Mouse (Mus musculus) limb, embryonic 15.5 days (tissue): ENCODE data around the gene Gm49403. TPM values are rescaled to one million over a fixed set of nuclear protein-coding genes. Genes with fewer than 3 reads are reported as not detected.
"Not testable (repeated sequence)": the region's sequence is repeated elsewhere in the genome, so short reads cannot be mapped to it uniquely, and the experiment has no call there.

Source experiments
- ATAC-seq: fragments of 200-750 bp; cut with Nextera tagmentation; 2 replicates; pipeline ENCODE4 v1.8.0; 2017; ENCODE audit warnings: low read depth, moderate TSS enrichment; ENCODE audit not compliant: insufficient number of reproducible peaks, low FRiP score, low TSS enrichment
- H3K27ac ChIP-seq: fragments of 300-500 bp; sonication (generic); 2 replicates; pipeline ENCODE4 v1.5.1; 2015; ENCODE audit warnings: moderate library complexity, mild to moderate bottlenecking, inconsistent platforms
- H3K27me3 ChIP-seq: fragments of 300-500 bp; sonication (generic); 2 replicates; pipeline ENCODE4 v1.6.1; 2015; ENCODE audit warnings: inconsistent platforms
- H3K36me3 ChIP-seq: fragments of 300-500 bp; sonication (generic); 2 replicates; pipeline ENCODE4 v1.6.1; 2015; ENCODE audit warnings: inconsistent platforms
- H3K4me1 ChIP-seq: fragments of 300-500 bp; sonication (generic); 2 replicates; pipeline ENCODE4 v1.6.1; 2015; ENCODE audit warnings: inconsistent platforms
- H3K4me2 ChIP-seq: fragments of 300-500 bp; sonication (generic); 2 replicates; pipeline ENCODE4 v1.6.1; 2015; ENCODE audit warnings: mild to moderate bottlenecking, inconsistent platforms
- H3K4me3 ChIP-seq: fragments of 300-500 bp; sonication (generic); 2 replicates; pipeline ENCODE4 v1.5.1; 2015; ENCODE audit warnings: mild to moderate bottlenecking, inconsistent platforms
- H3K9ac ChIP-seq: fragments of 300-500 bp; sonication (generic); 2 replicates; pipeline ENCODE4 v1.6.1; 2015; ENCODE audit warnings: inconsistent platforms
- H3K9me3 ChIP-seq: fragments of 300-500 bp; sonication (generic); 2 replicates; pipeline ENCODE4 v1.6.1; 2016; ENCODE audit warnings: inconsistent platforms
- WGBS: fragments of 180-500 bp; shearing (Covaris S2); methylation state at CpG from one replicate; pipeline ENCODE4 v1.1.7; 2015; 5-methylcytosine and 5-hydroxymethylcytosine counted together
- polyA plus RNA-seq: library from polyadenylated mRNA; unstranded; fragments of >200 nt; fragmentation: Nextera tagmentation; extraction: Ambion mirVana; gene quantifications from 2 replicates; pipeline ENCODE4 v1.2.1, GENCODE M21; 2015

Gene Gm49403
- polyA plus RNA-seq, 1 experiment from 2014 or later, result not detected

DNA sequence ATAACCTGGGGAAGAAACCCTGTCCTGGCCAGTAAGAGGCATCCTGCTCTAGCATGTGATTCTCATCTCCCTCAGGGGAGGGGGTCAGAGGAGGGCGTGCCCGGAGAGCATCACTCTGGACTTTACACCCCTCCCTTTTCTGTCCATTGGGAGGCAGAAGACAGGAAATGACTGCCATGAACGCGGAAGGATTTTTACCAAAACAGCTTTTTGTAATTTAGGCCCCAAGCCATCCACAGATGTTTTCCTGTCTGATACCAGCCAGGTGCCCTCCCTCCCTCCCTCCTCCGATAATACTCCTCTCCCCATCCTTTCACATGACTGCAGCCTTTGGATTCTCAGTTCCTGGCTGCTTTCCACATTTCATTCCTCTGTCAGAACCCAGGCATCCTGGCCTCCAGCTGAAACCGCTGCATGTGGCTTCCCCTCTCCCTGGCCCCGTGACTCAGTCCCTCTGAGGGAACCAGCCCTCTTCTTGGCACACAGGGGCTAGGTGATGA lies 33.3 kb upstream of the Gm49403 start, which contains the start of gene Lrrn4cl:
TSS of gene Lrrn4cl (plus strand) at position 367 of the 500 bp plus-strand sequence.
- Histone ChIP-seq H3K36me3 (peaks cover 31% of the 10 kb centered on the region), H3K27ac (peak within 1 kb of the TSS; percentile 65), H3K4me2 (no peak within 1 kb of the TSS), H3K9me3 (no peaks in the 10 kb centered on the region), H3K4me1 (peaks cover 16% of the 10 kb centered on the region), H3K27me3 (no peaks in the 10 kb centered on the region), H3K9ac (no peak within 1 kb of the TSS), H3K4me3 (no peak within 1 kb of the TSS)
- ATAC-seq, result peak; percentile 49; the same call in 1 of the 2 replicates
- WGBS, result 8% methylated on average over 7 of the region's 7 CpGs

DNA sequence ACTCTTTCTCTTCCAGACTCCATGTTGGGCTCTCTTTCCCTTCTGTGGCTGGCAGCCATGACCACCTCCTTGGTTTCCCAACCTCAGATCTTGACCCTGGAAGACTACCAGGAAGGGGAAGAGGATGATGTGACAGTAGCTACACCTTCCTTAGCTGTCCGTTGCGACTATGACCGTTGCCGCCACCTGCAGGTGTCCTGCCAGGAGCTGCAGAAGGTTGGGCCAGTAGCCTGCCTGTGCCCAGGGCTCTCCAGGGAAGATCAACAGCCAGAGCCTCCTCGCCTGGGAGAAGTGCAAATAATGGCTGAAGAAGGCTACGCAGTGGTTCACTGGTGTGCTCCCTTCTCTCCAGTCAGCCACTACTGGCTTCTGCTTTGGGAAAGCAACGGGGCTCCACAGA lies 32.1 kb upstream of the Gm49403 start:
- ATAC-seq, result no peak
- no peak overlapping the region for H3K27ac ChIP-seq
- no peak overlapping the region for H3K4me2 ChIP-seq

GRCm38 (mm10) chr19:8852236-8852928 lies 31.3 kb upstream of the Gm49403 start:
- no peak overlapping the region for H3K4me2 ChIP-seq
- H3K4me3 ChIP-seq, result no peak overlapping the region
- H3K27me3 ChIP-seq, result no peaks in the 10 kb centered on the region
- H3K9ac ChIP-seq, result no peak overlapping the region
- no peak overlapping the region for H3K27ac ChIP-seq
- 43% methylated on average over 10 of the region's 10 CpGs for WGBS
- no peak for ATAC-seq
- H3K36me3 ChIP-seq, result peaks cover 12% of the 10 kb centered on the region
- peaks cover 16% of the 10 kb centered on the region for H3K4me1 ChIP-seq
- H3K9me3 ChIP-seq, result no peaks in the 10 kb centered on the region

More for the DNA sequence above, 32.1 kb upstream of the Gm49403 start:
- Histone ChIP-seq H3K9me3 (no peaks in the 10 kb centered on the region), H3K9ac (no peak overlapping the region), H3K36me3 (peaks cover 19% of the 10 kb centered on the region), H3K4me3 (no peak overlapping the region), H3K4me1 (peaks cover 16% of the 10 kb centered on the region), H3K27me3 (no peaks in the 10 kb centered on the region)
- WGBS, result 52% methylated on average over 7 of the region's 7 CpGs

GRCm38 (mm10) chr19:8853117-8853516 lies 30.6 kb upstream of the Gm49403 start:
- H3K4me2 ChIP-seq, result no peak overlapping the region
- no peaks in the 10 kb centered on the region for H3K27me3 ChIP-seq
- ATAC-seq, result no peak
- no peak overlapping the region for H3K9ac ChIP-seq
- H3K27ac ChIP-seq, result no peak overlapping the region
- H3K36me3 ChIP-seq, result peaks cover 6% of the 10 kb centered on the region; the same call in 1 of the 2 replicates
- H3K9me3 ChIP-seq, result no peaks in the 10 kb centered on the region
- WGBS, result 83% methylated on average over 3 of the region's 3 CpGs
- H3K4me3 ChIP-seq, result no peak overlapping the region
- H3K4me1 ChIP-seq, result peaks cover 16% of the 10 kb centered on the region

GRCm38 (mm10) chr19:8857689-8858088 lies 26.0 kb upstream of the Gm49403 start:
- no peak for ATAC-seq
- Histone ChIP-seq H3K9ac (no peak overlapping the region), H3K9me3 (no peaks in the 10 kb centered on the region), H3K4me3 (no peak overlapping the region), H3K27ac (no peak overlapping the region), H3K36me3 (no peaks in the 10 kb centered on the region), H3K4me1 (no peaks in the 10 kb centered on the region), H3K4me2 (no peak overlapping the region), H3K27me3 (no peaks in the 10 kb centered on the region)
- WGBS, result 38% methylated on average over 4 of the region's 4 CpGs

GRCm38 (mm10) chr19:8859018-8859417 lies 24.7 kb upstream of the Gm49403 start:
- WGBS, result 26% methylated on average over 1 of the region's 1 CpGs
- ATAC-seq, result no peak

DNA sequence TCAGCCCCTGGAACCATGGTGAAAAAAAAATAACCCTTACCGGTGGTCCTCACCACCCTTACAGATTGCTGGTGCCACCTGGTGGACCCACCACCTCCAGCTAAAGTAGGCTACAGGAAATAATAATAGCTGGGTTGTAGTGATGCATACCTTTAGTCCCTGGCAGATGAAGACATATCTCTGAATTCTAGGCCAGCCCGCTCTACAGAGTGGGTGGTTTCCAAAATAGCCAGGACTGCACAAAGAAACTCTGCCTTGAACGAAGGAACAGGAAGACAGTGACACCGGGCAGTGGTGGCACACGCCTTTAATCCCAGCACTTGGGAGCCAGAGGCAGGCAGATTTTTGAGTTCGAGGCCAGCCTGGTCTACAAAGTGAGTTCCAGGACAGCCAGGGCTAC lies 19.5 kb upstream of the Gm49403 start:
- Histone ChIP-seq H3K4me2 (no peak overlapping the region), H3K9ac (no peak overlapping the region), H3K27ac (no peak overlapping the region), H3K36me3 (no peaks in the 10 kb centered on the region), H3K27me3 (no peaks in the 10 kb centered on the region), H3K9me3 (no peaks in the 10 kb centered on the region), H3K4me1 (no peaks in the 10 kb centered on the region), H3K4me3 (no peak overlapping the region)
- no peak for ATAC-seq
- WGBS, result 83% methylated on average over 6 of the region's 6 CpGs

More at GRCm38 (mm10) chr19:8859018-8859417, 24.7 kb upstream of the Gm49403 start:
- Histone ChIP-seq H3K9me3 (no peaks in the 10 kb centered on the region), H3K9ac (no peak overlapping the region), H3K27ac (no peak overlapping the region), H3K4me3 (no peak overlapping the region), H3K36me3 (no peaks in the 10 kb centered on the region), H3K4me1 (no peaks in the 10 kb centered on the region), H3K4me2 (no peak overlapping the region), H3K27me3 (no peaks in the 10 kb centered on the region)

DNA sequence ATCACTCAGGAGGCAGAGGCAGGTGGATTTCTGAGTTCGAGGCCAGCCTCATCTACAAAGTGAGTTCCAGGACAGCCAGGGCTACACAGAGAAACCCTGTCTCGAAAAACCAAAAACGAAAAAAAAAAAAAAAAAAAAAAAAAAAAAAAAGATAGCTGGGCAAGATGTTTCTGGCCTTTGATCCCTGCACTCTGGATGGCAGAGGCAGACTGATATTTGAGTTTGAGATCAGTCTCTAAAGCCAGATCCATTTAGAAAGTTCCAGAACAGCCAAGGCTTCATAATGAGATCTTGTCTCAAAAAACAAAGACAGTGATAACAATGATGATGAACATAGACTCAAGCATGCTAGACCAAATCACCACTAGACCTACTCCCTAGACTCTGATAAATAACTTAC lies 13.3 kb upstream of the Gm49403 start:
- not testable (repeated sequence) for H3K4me3 ChIP-seq, H3K9me3 ChIP-seq, H3K9ac ChIP-seq, H3K27ac ChIP-seq, ATAC-seq, H3K27me3 ChIP-seq
- Histone ChIP-seq H3K4me2 (peak overlapping the region; percentile 83; the same call in 1 of the 2 replicates), H3K4me1 (peaks cover 10% of the 10 kb centered on the region), H3K36me3 (peaks cover 24% of the 10 kb centered on the region)
- WGBS, result 80% methylated on average over 3 of the region's 3 CpGs

DNA sequence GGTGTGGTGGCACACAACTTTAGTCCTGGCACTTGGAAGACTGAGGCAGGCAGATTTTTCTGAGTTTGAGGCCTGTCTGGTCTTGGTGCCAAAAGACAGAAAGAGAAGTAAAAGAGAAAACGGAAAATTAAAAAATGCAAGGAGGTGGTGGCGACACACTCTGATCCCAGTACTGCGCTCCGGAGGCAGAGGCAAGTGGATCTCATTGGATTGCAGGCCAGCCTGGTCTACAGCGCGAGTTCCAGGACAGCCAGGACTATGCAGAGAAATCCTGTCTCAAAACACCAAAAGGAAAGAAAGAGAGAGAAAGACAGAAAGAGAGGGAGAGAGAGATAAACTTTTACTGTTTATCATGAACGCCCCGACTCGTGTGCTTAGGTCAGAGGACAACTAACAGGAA lies 12.9 kb upstream of the Gm49403 start:
- peak overlapping the region; percentile 99 for H3K4me3 ChIP-seq
- no peaks in the 10 kb centered on the region for H3K9me3 ChIP-seq
- peaks cover 10% of the 10 kb centered on the region for H3K4me1 ChIP-seq
- peak overlapping the region; percentile 74 for H3K27ac ChIP-seq
- H3K27me3 ChIP-seq, result no peaks in the 10 kb centered on the region
- WGBS, result 49% methylated on average over 9 of the region's 9 CpGs
- H3K36me3 ChIP-seq, result peaks cover 27% of the 10 kb centered on the region
- peak overlapping the region; percentile 97 for H3K9ac ChIP-seq
- no peak for ATAC-seq
- peak overlapping the region; percentile 83 for H3K4me2 ChIP-seq

- peak within 1 kb of the TSS; percentile 99 for H3K4me3 ChIP-seq
- H3K4me2 ChIP-seq, result peak within 1 kb of the TSS; percentile 83
- H3K27ac ChIP-seq, result peak within 1 kb of the TSS; percentile 85
- peak within 1 kb of the TSS; percentile 97 for H3K9ac ChIP-seq
- no peaks in the 10 kb centered on the region for H3K27me3 ChIP-seq
- H3K36me3 ChIP-seq, result peaks cover 34% of the 10 kb centered on the region
- under 1% methylated on average over 59 of the region's 59 CpGs for WGBS
- ATAC-seq, result peak; percentile 96
- peaks cover 10% of the 10 kb centered on the region for H3K4me1 ChIP-seq
- H3K9me3 ChIP-seq, result no peaks in the 10 kb centered on the region
These were observed 12.2 kb upstream of the Gm49403 start, which contains the start of gene Ubxn1 for GRCm38 (mm10) chr19:8871267-8872186. Gene Ubxn1 (plus strand): TSS chr19:8871496.

GRCm38 (mm10) chr19:8872266-8872840 lies 11.4 kb upstream of the Gm49403 start:
- H3K9ac ChIP-seq, result peak overlapping the region; percentile 97
- peaks cover 10% of the 10 kb centered on the region for H3K4me1 ChIP-seq
- H3K36me3 ChIP-seq, result peaks cover 40% of the 10 kb centered on the region
- H3K4me2 ChIP-seq, result peak overlapping the region; percentile 83
- H3K27me3 ChIP-seq, result no peaks in the 10 kb centered on the region
- H3K9me3 ChIP-seq, result no peaks in the 10 kb centered on the region
- no peak for ATAC-seq
- H3K4me3 ChIP-seq, result peak overlapping the region; percentile 99
- H3K27ac ChIP-seq, result 0 out of 2 replicates have a peak overlapping the region, but pooled peaks have one; percentile 5
- WGBS, result 71% methylated on average over 10 of the region's 10 CpGs
